Mouse (Mus musculus): ENCODE data around the gene Hbb-bh2. TPM values are rescaled to one million over a fixed set of nuclear protein-coding genes. Genes with fewer than 3 reads are reported as not detected.
"Not testable (repeated sequence)": the region's sequence is repeated elsewhere in the genome, so short reads cannot be mapped to it uniquely, and the experiment has no call there.

Hbb-bh2 gene
- total and polyA plus RNA-seq, 2 experiments from 2014 or later = not detected

- Histone ChIP-seq H3K36me3 (replicated peaks; ENCODE audit: control insufficient read depth, insufficient read depth, low read length) (no peaks in the 10 kb centered on the region), H3K9me3 (replicated peaks; ENCODE audit: control insufficient read depth, low read length) (no peaks in the 10 kb centered on the region), H3K4me2 (ENCODE audit: low read depth, low read length) (no peak overlapping the region), H3K4me1 (ENCODE audit: control insufficient read depth, insufficient read depth) (no peaks in the 10 kb centered on the region), H3K4me3 (ENCODE audit: low read depth, low read length) (no peak overlapping the region), H3K9ac (replicated peaks; ENCODE audit: low read depth, low read length) (no peak overlapping the region), H3K27ac (ENCODE audit: low read depth) (no peak overlapping the region), H3K27me3 (ENCODE audit: control insufficient read depth, insufficient read depth, low read length) (no peaks in the 10 kb centered on the region)
- TF ChIP-seq CTCF (IDR thresholded peaks at IDR 0.05; ENCODE audit: low read depth) (no peak), EP300 (IDR thresholded peaks at IDR 0.05; ENCODE audit: low read depth) (no peak)
- DNase-seq (ENCODE audit: low spot score) (no peak), ATAC-seq (ENCODE audit: insufficient read depth, low read depth) (no peak)
- 59% methylated on average over 1 of the region's 1 CpGs for WGBS
Observed at GRCm38 (mm10) chr7:103811223-103811845, 29.0 kb downstream of the Hbb-bh2 start.

- DNase-seq (ENCODE audit: low spot score) (no peak), ATAC-seq (ENCODE audit: insufficient read depth, low read depth) (no peak)
- whole genome bisulfite sequencing = 64% methylated on average over 3 of the region's 3 CpGs
- Histone ChIP-seq H3K9ac (replicated peaks; ENCODE audit: low read depth, low read length) (no peak overlapping the region), H3K27ac (ENCODE audit: low read depth) (no peak overlapping the region), H3K9me3 (replicated peaks; ENCODE audit: control insufficient read depth, low read length) (no peaks in the 10 kb centered on the region), H3K4me3 (ENCODE audit: low read depth, low read length) (no peak overlapping the region), H3K36me3 (replicated peaks; ENCODE audit: control insufficient read depth, insufficient read depth, low read length) (no peaks in the 10 kb centered on the region), H3K4me2 (ENCODE audit: low read depth, low read length) (no peak overlapping the region), H3K4me1 (ENCODE audit: control insufficient read depth, insufficient read depth) (no peaks in the 10 kb centered on the region), H3K27me3 (ENCODE audit: control insufficient read depth, insufficient read depth, low read length) (no peaks in the 10 kb centered on the region)
- TF ChIP-seq EP300 (IDR thresholded peaks at IDR 0.05; ENCODE audit: low read depth) (no peak), CTCF (IDR thresholded peaks at IDR 0.05; ENCODE audit: low read depth) (no peak)
Observed at GRCm38 (mm10) chr7:103810746-103811145, 29.6 kb downstream of the Hbb-bh2 start.

GRCm38 (mm10) chr7:103810296-103810695 lies 30.0 kb downstream of the Hbb-bh2 start:
- Histone ChIP-seq H3K4me1 (ENCODE audit: control insufficient read depth, insufficient read depth) (no peaks in the 10 kb centered on the region), H3K9ac (replicated peaks; ENCODE audit: low read depth, low read length) (no peak overlapping the region), H3K4me3 (ENCODE audit: low read depth, low read length) (no peak overlapping the region), H3K4me2 (ENCODE audit: low read depth, low read length) (no peak overlapping the region), H3K9me3 (replicated peaks; ENCODE audit: control insufficient read depth, low read length) (no peaks in the 10 kb centered on the region), H3K36me3 (replicated peaks; ENCODE audit: control insufficient read depth, insufficient read depth, low read length) (no peaks in the 10 kb centered on the region), H3K27me3 (ENCODE audit: control insufficient read depth, insufficient read depth, low read length) (no peaks in the 10 kb centered on the region), H3K27ac (ENCODE audit: low read depth) (no peak overlapping the region)
- ATAC-seq (ENCODE audit: insufficient read depth, low read depth) (no peak), DNase-seq (ENCODE audit: low spot score) (no peak)
- TF ChIP-seq EP300 (IDR thresholded peaks at IDR 0.05; ENCODE audit: low read depth) (no peak), CTCF (IDR thresholded peaks at IDR 0.05; ENCODE audit: low read depth) (no peak)
- WGBS = 74% methylated on average over 1 of the region's 1 CpGs

- no peak for ATAC-seq (ENCODE audit: insufficient read depth, low read depth)
- no peak for DNase-seq (ENCODE audit: low spot score)
- Histone ChIP-seq H3K27ac (ENCODE audit: low read depth) (no peak overlapping the region), H3K27me3 (ENCODE audit: control insufficient read depth, insufficient read depth, low read length) (no peaks in the 10 kb centered on the region), H3K9me3 (replicated peaks; ENCODE audit: control insufficient read depth, low read length) (no peaks in the 10 kb centered on the region), H3K36me3 (replicated peaks; ENCODE audit: control insufficient read depth, insufficient read depth, low read length) (no peaks in the 10 kb centered on the region), H3K4me1 (ENCODE audit: control insufficient read depth, insufficient read depth) (no peaks in the 10 kb centered on the region), H3K9ac (replicated peaks; ENCODE audit: low read depth, low read length) (no peak overlapping the region), H3K4me3 (ENCODE audit: low read depth, low read length) (no peak overlapping the region), H3K4me2 (ENCODE audit: low read depth, low read length) (no peak overlapping the region)
- 38% methylated on average over 1 of the region's 1 CpGs for WGBS
- TF ChIP-seq CTCF (IDR thresholded peaks at IDR 0.05; ENCODE audit: low read depth) = no peak
- TF ChIP-seq EP300 (IDR thresholded peaks at IDR 0.05; ENCODE audit: low read depth) = no peak
Observed at GRCm38 (mm10) chr7:103809801-103810155, 30.5 kb downstream of the Hbb-bh2 start.

DNA sequence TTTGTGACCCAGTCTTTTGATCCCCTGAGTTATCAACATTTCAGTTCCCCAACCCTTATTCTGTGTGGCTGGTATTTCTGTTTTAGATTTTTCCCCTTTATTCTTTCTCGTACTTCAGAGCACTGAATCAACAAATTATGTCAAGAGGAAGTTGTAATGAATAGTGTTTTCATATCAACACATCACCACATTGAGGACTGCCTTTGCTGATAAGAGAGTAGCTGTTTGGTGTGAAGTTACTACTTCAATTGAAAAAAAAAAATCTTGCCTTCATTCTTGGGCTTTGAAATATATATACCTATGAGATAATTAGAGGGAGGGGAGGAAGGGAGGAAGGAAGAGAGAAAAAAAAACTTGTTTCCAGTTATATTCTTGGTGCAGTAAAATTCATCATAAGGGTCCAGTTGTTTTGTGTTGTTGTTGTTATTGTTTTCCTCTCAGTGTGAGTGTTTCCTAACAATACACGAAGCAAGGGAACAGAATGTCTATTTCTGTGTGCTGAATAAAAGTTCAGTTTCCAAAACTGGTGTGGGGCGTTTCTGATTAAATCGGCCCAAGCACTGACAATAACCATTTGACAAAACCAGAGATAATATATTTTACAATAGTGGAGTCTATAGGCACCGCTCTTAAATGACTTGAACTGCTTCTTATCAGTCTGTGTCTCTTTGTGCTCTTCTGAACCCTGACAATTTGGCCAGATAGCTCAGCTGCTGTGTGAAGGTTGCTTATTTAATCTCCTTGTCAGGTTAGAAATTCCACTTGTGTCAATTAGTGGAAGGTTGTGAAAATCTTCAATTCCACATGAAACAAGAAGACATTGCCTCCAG lies 31.1 kb downstream of the Hbb-bh2 start:
- TF ChIP-seq CTCF (IDR thresholded peaks at IDR 0.05; ENCODE audit: low read depth) (no peak), EP300 (IDR thresholded peaks at IDR 0.05; ENCODE audit: low read depth) (no peak)
- Histone ChIP-seq H3K27ac (ENCODE audit: low read depth) (no peak overlapping the region), H3K4me3 (ENCODE audit: low read depth, low read length) (no peak overlapping the region), H3K9ac (replicated peaks; ENCODE audit: low read depth, low read length) (no peak overlapping the region), H3K36me3 (replicated peaks; ENCODE audit: control insufficient read depth, insufficient read depth, low read length) (no peaks in the 10 kb centered on the region), H3K4me1 (ENCODE audit: control insufficient read depth, insufficient read depth) (no peaks in the 10 kb centered on the region), H3K4me2 (ENCODE audit: low read depth, low read length) (no peak overlapping the region), H3K9me3 (replicated peaks; ENCODE audit: control insufficient read depth, low read length) (no peaks in the 10 kb centered on the region), H3K27me3 (ENCODE audit: control insufficient read depth, insufficient read depth, low read length) (no peaks in the 10 kb centered on the region)
- DNase-seq (ENCODE audit: low spot score) (no peak), ATAC-seq (ENCODE audit: insufficient read depth, low read depth) (no peak)
- 21% methylated on average over 5 of the region's 5 CpGs for WGBS

- not testable (repeated sequence) for ATAC-seq (ENCODE audit: insufficient read depth, low read depth); H3K4me2 ChIP-seq (ENCODE audit: low read depth, low read length)
Observed at GRCm38 (mm10) chr7:103808120-103808519, 32.2 kb downstream of the Hbb-bh2 start.

More at GRCm38 (mm10) chr7:103808120-103808519, 32.2 kb downstream of the Hbb-bh2 start:
- DNase-seq (ENCODE audit: low spot score); H3K9me3 ChIP-seq (replicated peaks; ENCODE audit: control insufficient read depth, low read length); H3K4me1 ChIP-seq (ENCODE audit: control insufficient read depth, insufficient read depth); H3K27me3 ChIP-seq (ENCODE audit: control insufficient read depth, insufficient read depth, low read length); H3K36me3 ChIP-seq (replicated peaks; ENCODE audit: control insufficient read depth, insufficient read depth, low read length); H3K4me3 ChIP-seq (ENCODE audit: low read depth, low read length); H3K27ac ChIP-seq (ENCODE audit: low read depth); H3K9ac ChIP-seq (replicated peaks; ENCODE audit: low read depth, low read length): not testable (repeated sequence)
- 71% methylated on average over 2 of the region's 2 CpGs for WGBS
